Mouse (Mus musculus): ENCODE measurements around the gene Tbc1d2. TPM values are rescaled to one million over a fixed set of nuclear protein-coding genes. Genes with fewer than 3 reads are reported as not detected.

The Tbc1d2 gene
- total and polyA plus RNA-seq, 2 experiments from 2014 or later: 0.93 to 6.2 TPM

DNA sequence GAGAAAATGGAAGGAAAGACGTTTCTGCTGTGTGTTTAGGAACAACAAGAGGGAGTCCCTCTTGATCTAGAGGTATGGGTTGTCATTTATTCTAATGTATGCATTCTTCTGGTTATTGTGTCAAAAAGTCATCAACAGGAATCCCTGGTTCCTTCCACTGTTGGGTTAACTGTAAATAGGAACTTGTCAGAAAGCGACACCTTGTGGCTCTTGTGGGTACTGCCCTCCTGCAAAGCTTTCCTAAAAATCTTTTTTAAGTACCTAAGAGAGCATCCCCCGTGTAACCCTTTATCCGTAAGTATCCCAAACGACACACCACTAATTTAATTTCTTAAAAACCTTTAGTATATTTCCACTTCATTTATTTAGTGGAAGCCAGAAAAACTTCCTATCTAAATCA lies 7.1 kb upstream of the Tbc1d2 start:
- Histone ChIP-seq H3K9me3 (replicated peaks; ENCODE audit: control insufficient read depth, low read length) (no peaks in the 10 kb centered on the region), H3K4me2 (ENCODE audit: low read depth, low read length) (no peak overlapping the region), H3K27ac (ENCODE audit: low read depth) (no peak overlapping the region), H3K4me3 (ENCODE audit: low read depth, low read length) (no peak overlapping the region), H3K9ac (replicated peaks; ENCODE audit: low read depth, low read length) (no peak overlapping the region), H3K27me3 (ENCODE audit: control insufficient read depth, insufficient read depth, low read length) (0 out of 2 replicates have a peak, but pooled peaks cover 8% of the 10 kb centered on the region), H3K4me1 (ENCODE audit: control insufficient read depth, insufficient read depth) (no peaks in the 10 kb centered on the region), H3K36me3 (replicated peaks; ENCODE audit: control insufficient read depth, insufficient read depth, low read length) (no peaks in the 10 kb centered on the region)
- DNase-seq (ENCODE audit: low spot score): peak; percentile 33
- no peak for ATAC-seq (ENCODE audit: insufficient read depth, low read depth)
- TF ChIP-seq EP300 (IDR thresholded peaks at IDR 0.05; ENCODE audit: low read depth): no peak
- TF ChIP-seq CTCF (IDR thresholded peaks at IDR 0.05; ENCODE audit: low read depth): peak; percentile 87
- whole genome bisulfite sequencing: 7% methylated on average over 5 of the region's 5 CpGs

DNA sequence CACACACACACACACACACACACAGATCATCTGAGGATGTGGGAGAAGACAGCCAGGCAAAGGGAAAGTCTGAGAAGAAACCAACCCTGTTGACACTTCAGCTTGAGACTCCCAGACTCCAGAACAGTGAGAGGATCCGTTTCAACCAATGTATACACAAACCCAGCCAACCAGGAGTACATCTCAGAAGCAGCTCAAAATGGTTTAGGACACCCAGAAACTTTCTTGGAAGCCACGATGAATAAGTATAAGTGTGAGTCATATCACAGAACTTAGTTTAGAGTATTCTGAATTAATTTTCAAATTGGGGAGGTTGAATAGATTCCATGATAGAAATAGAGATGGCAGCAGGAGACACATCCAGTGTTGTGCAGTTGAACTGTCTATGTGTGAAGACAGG lies 5.9 kb upstream of the Tbc1d2 start:
- no peak overlapping the region for H3K27ac ChIP-seq (ENCODE audit: low read depth)
- ATAC-seq (ENCODE audit: insufficient read depth, low read depth) (no peak), DNase-seq (ENCODE audit: low spot score) (no peak)
- no peak overlapping the region for H3K4me3 ChIP-seq (ENCODE audit: low read depth, low read length)
- WGBS: 62% methylated on average over 2 of the region's 2 CpGs
- H3K4me1 ChIP-seq (ENCODE audit: control insufficient read depth, insufficient read depth): no peaks in the 10 kb centered on the region
- no peak overlapping the region for H3K4me2 ChIP-seq (ENCODE audit: low read depth, low read length)
- no peaks in the 10 kb centered on the region for H3K9me3 ChIP-seq (replicated peaks; ENCODE audit: control insufficient read depth, low read length)
- TF ChIP-seq EP300 (IDR thresholded peaks at IDR 0.05; ENCODE audit: low read depth): no peak
- no peak for TF ChIP-seq CTCF (IDR thresholded peaks at IDR 0.05; ENCODE audit: low read depth)
- H3K27me3 ChIP-seq (ENCODE audit: control insufficient read depth, insufficient read depth, low read length): peaks cover 19% of the 10 kb centered on the region
- no peak overlapping the region for H3K9ac ChIP-seq (replicated peaks; ENCODE audit: low read depth, low read length)
- H3K36me3 ChIP-seq (replicated peaks; ENCODE audit: control insufficient read depth, insufficient read depth, low read length): no peaks in the 10 kb centered on the region

DNA sequence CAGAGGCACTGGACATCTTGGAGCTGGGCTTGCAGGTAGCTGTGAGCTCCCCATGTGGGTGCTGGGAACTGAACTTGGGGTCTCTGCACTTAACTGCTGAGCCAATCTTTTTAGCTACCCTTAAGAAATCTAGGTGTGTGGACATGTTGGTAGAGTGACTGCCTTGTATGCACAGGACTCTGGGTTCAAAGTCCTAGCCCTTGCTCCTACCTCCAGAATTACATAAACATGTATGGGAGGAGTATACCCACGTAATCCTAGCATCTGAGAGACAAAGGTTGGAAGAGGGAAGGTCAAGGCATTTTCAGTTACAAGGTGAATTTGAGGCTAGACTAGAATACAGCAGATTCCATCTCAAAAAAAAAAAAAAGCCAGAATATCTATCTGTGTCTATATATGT lies 5.3 kb upstream of the Tbc1d2 start:
- no peak for ATAC-seq (ENCODE audit: insufficient read depth, low read depth)
- H3K36me3 ChIP-seq (replicated peaks; ENCODE audit: control insufficient read depth, insufficient read depth, low read length): no peaks in the 10 kb centered on the region
- no peak for DNase-seq (ENCODE audit: low spot score)
- H3K4me3 ChIP-seq (ENCODE audit: low read depth, low read length): no peak overlapping the region
- TF ChIP-seq CTCF (IDR thresholded peaks at IDR 0.05; ENCODE audit: low read depth) (no peak), EP300 (IDR thresholded peaks at IDR 0.05; ENCODE audit: low read depth) (no peak)
- H3K27me3 ChIP-seq (ENCODE audit: control insufficient read depth, insufficient read depth, low read length): peaks cover 21% of the 10 kb centered on the region
- H3K4me1 ChIP-seq (ENCODE audit: control insufficient read depth, insufficient read depth): peaks cover 5% of the 10 kb centered on the region; the same call in 1 of the 2 replicates
- no peaks in the 10 kb centered on the region for H3K9me3 ChIP-seq (replicated peaks; ENCODE audit: control insufficient read depth, low read length)
- H3K4me2 ChIP-seq (ENCODE audit: low read depth, low read length): no peak overlapping the region
- WGBS: 60% methylated on average over 1 of the region's 1 CpGs
- no peak overlapping the region for H3K27ac ChIP-seq (ENCODE audit: low read depth)
- H3K9ac ChIP-seq (replicated peaks; ENCODE audit: low read depth, low read length): no peak overlapping the region

DNA sequence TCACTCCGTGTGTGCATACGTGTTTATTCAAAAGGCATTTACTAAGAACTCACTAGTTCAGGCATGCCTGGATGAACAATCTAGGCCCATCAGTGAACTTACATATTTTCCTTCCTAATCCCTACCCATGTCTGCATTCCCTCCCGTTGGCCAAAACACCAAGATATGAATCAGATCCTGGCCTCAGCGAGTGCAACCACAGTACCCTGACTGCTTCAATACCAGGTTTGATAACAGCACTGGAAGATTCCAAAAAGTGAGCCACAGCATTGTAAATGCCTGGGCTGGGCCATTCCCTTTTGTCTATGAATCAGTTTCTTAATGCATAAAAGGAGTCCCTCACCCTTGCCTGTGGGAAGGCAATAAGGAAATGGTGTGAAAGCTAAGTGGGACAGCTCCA lies 848 bp downstream of the Tbc1d2 start:
- 58% methylated on average over 4 of the region's 4 CpGs for WGBS
- DNase-seq (ENCODE audit: low spot score) (no peak), ATAC-seq (ENCODE audit: insufficient read depth, low read depth) (no peak)
- Histone ChIP-seq H3K4me2 (ENCODE audit: low read depth, low read length) (peak overlapping the region; percentile 90), H3K36me3 (replicated peaks; ENCODE audit: control insufficient read depth, insufficient read depth, low read length) (no peaks in the 10 kb centered on the region), H3K4me3 (ENCODE audit: low read depth, low read length) (peak overlapping the region; percentile 74), H3K4me1 (ENCODE audit: control insufficient read depth, insufficient read depth) (peaks cover 12% of the 10 kb centered on the region), H3K27me3 (ENCODE audit: control insufficient read depth, insufficient read depth, low read length) (peaks cover 28% of the 10 kb centered on the region), H3K27ac (ENCODE audit: low read depth) (no peak overlapping the region), H3K9ac (replicated peaks; ENCODE audit: low read depth, low read length) (0 out of 2 replicates have a peak overlapping the region, but pooled peaks have one; percentile 40), H3K9me3 (replicated peaks; ENCODE audit: control insufficient read depth, low read length) (no peaks in the 10 kb centered on the region)
- TF ChIP-seq EP300 (IDR thresholded peaks at IDR 0.05; ENCODE audit: low read depth): no peak
- TF ChIP-seq CTCF (IDR thresholded peaks at IDR 0.05; ENCODE audit: low read depth): no peak

DNA sequence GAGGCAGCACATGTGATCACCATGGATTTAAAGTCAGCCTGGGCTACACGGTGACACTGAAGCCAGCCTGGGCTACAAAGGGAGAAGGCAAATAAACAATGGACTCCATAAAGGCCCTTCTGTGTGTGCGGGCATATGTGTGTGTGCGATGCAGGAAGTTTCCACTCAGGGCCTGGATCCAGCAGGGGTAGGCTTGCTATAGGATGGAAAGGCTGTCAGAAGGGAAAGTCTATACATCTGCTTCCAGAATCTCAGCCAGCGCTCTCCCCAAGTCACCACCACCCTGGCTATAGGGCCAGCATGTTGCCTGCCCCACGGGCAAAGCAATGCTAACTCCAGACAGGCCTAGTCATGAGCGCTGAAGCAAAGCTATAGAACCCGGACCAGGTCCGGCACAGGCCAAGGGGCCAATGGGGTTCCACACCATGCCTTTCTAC lies 6.3 kb downstream of the Tbc1d2 start:
- DNase-seq (ENCODE audit: low spot score) (no peak), ATAC-seq (ENCODE audit: insufficient read depth, low read depth) (no peak; the same call in 1 of the 2 replicates)
- peaks cover under 1% of the 10 kb centered on the region; the same call in 1 of the 2 replicates for H3K27me3 ChIP-seq (ENCODE audit: control insufficient read depth, insufficient read depth, low read length)
- no peak overlapping the region for H3K4me2 ChIP-seq (ENCODE audit: low read depth, low read length)
- peak overlapping the region; percentile 72 for H3K27ac ChIP-seq (ENCODE audit: low read depth)
- 0 out of 2 replicates have a peak, but pooled peaks cover 7% of the 10 kb centered on the region for H3K4me1 ChIP-seq (ENCODE audit: control insufficient read depth, insufficient read depth)
- H3K9me3 ChIP-seq (replicated peaks; ENCODE audit: control insufficient read depth, low read length): no peaks in the 10 kb centered on the region
- H3K36me3 ChIP-seq (replicated peaks; ENCODE audit: control insufficient read depth, insufficient read depth, low read length): no peaks in the 10 kb centered on the region
- no peak for TF ChIP-seq CTCF (IDR thresholded peaks at IDR 0.05; ENCODE audit: low read depth)
- no peak overlapping the region for H3K9ac ChIP-seq (replicated peaks; ENCODE audit: low read depth, low read length)
- WGBS: 80% methylated on average over 8 of the region's 8 CpGs
- H3K4me3 ChIP-seq (ENCODE audit: low read depth, low read length): no peak overlapping the region
